ENCODE assay signal across 20 mouse cellular contexts in the genomic region with DNA sequence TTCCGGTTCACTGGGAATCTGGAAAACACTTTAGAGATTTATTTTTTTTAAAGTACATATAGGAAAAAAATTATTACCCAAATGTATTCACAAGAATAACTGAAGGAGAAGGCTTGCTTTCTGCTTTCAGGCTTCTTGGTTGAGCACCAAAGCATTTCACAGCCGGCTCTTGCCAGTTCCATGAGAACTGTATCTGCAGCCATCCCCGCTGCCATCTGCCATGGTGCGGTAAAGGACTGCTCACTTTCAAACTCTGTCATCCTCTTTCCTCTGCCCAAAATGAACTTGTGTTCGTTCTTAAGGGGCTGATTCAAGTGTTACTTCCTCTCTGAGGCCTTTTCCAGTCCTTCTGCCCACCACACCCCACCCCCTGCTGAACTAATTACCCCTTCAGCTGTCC. TPM values are rescaled to one million over a fixed set of nuclear protein-coding genes. Genes with fewer than 3 reads are reported as not detected.
DNase-seq lines count a peak whose midpoint lies in the region; ATAC-seq and TF ChIP-seq lines count a peak whose summit lies in the region.
"Had no signal": no experiment of that assay in that cellular context is flagged by ENCODE, and none has a peak within 500 bp of the region (broad histone marks: within the 10 kb centered on the region; RNA-seq: fewer than 3 reads in every experiment).

No protein-coding gene starts in this region.

- no peaks in the 10 kb centered on the region for H3K4me1 ChIP-seq in forebrain, embryonic 13.5 days
- H3K4me1 ChIP-seq in forebrain, embryonic 10.5 days: no peaks in the 10 kb centered on the region
- H3K4me1 ChIP-seq in hindbrain, embryonic 12.5 days: no peaks in the 10 kb centered on the region
- H3K4me1 ChIP-seq: embryonic facial prominence, embryonic 13.5 days; limb, embryonic 10.5 days; liver, embryonic 13.5 days; neural tube, embryonic 13.5 days had no signal

- no peak for DNase-seq in forebrain, embryonic 10.5 days (ENCODE audit: extremely low spot score, low spot score)
- peak; percentile 60 for DNase-seq in brain, adult 2 months (ENCODE audit: low read depth, low spot score)
- peak; percentile 61 to 62 for DNase-seq in layer of hippocampus, adult 2 months (ENCODE audit: low spot score in 2 of 2)
- DNase-seq in right cerebral cortex, postnatal 10 days (ENCODE audit: low spot score in 2 of 2): peak; percentile 54 to 58
- DNase-seq in lung, postnatal 14 days: no peak
- DNase-seq in heart, adult 9 months (ENCODE audit: low spot score in 2 of 2): no peak
- DNase-seq: cerebellum, adult 11 months; kidney, adult 11 months; kidney, postnatal 10 days; liver, embryonic 13.5 days; thymus, postnatal 25 days had no signal

- ATAC-seq in forebrain, embryonic 13.5 days: peak; percentile 70; the same call in 1 of the 2 replicates
- no peak for ATAC-seq in hindbrain, embryonic 12.5 days (ENCODE audit: low FRiP score)

- H3K36me3 ChIP-seq in forebrain, embryonic 13.5 days (ENCODE audit: poor library complexity, severe bottlenecking): no peaks in the 10 kb centered on the region
- no peaks in the 10 kb centered on the region for H3K36me3 ChIP-seq in forebrain, embryonic 10.5 days (replicated peaks)
- H3K36me3 ChIP-seq in hindbrain, embryonic 12.5 days: no peaks in the 10 kb centered on the region
- H3K36me3 ChIP-seq: embryonic facial prominence, embryonic 13.5 days; limb, embryonic 10.5 days; liver, embryonic 13.5 days; neural tube, embryonic 13.5 days had no signal

- no peak overlapping the region for H3K4me3 ChIP-seq in forebrain, embryonic 13.5 days
- H3K4me3 ChIP-seq in forebrain, embryonic 10.5 days: no peak overlapping the region
- no peak overlapping the region for H3K4me3 ChIP-seq in layer of hippocampus, adult 2 months
- no peak overlapping the region for H3K4me3 ChIP-seq in hindbrain, embryonic 12.5 days
- H3K4me3 ChIP-seq: embryonic facial prominence, embryonic 13.5 days; limb, embryonic 10.5 days; liver, embryonic 13.5 days; neural tube, embryonic 13.5 days had no signal

- H3K4me2 ChIP-seq in forebrain, embryonic 13.5 days: no peak overlapping the region
- H3K4me2 ChIP-seq in hindbrain, embryonic 12.5 days (replicated peaks): no peak overlapping the region
- H3K4me2 ChIP-seq: embryonic facial prominence, embryonic 13.5 days; hindbrain, embryonic 14.5 days; liver, embryonic 13.5 days; neural tube, embryonic 13.5 days had no signal

- H3K9ac ChIP-seq in forebrain, embryonic 13.5 days: no peak overlapping the region
- no peak overlapping the region for H3K9ac ChIP-seq in hindbrain, embryonic 12.5 days
- H3K9ac ChIP-seq: embryonic facial prominence, embryonic 13.5 days; hindbrain, embryonic 14.5 days; liver, embryonic 13.5 days; neural tube, embryonic 13.5 days had no signal

- H3K27ac ChIP-seq in forebrain, embryonic 13.5 days: no peak overlapping the region
- no peak overlapping the region for H3K27ac ChIP-seq in forebrain, embryonic 10.5 days
- H3K27ac ChIP-seq in layer of hippocampus, adult 2 months: no peak overlapping the region
- H3K27ac ChIP-seq in hindbrain, embryonic 12.5 days: no peak overlapping the region
- H3K27ac ChIP-seq: embryonic facial prominence, embryonic 13.5 days; hindbrain, embryonic 14.5 days; limb, embryonic 10.5 days; liver, embryonic 13.5 days; neural tube, embryonic 13.5 days had no signal

- 83% methylated on average over 5 of the region's 5 CpGs for WGBS in forebrain, embryonic 13.5 days
- 91% methylated on average over 5 of the region's 5 CpGs for WGBS in forebrain, embryonic 10.5 days
- WGBS in hindbrain, embryonic 12.5 days: 89% methylated on average over 5 of the region's 5 CpGs

- TF ChIP-seq CTCF in layer of hippocampus, adult 2 months (conservative IDR thresholded peaks at IDR 0.05): no peak

- no peaks in the 10 kb centered on the region for H3K9me3 ChIP-seq in forebrain, embryonic 13.5 days (replicated peaks)
- no peaks in the 10 kb centered on the region for H3K9me3 ChIP-seq in forebrain, embryonic 10.5 days
- H3K9me3 ChIP-seq in hindbrain, embryonic 12.5 days (replicated peaks): no peaks in the 10 kb centered on the region
- H3K9me3 ChIP-seq: embryonic facial prominence, embryonic 13.5 days; limb, embryonic 10.5 days; liver, embryonic 13.5 days; neural tube, embryonic 13.5 days had no signal

- no peaks in the 10 kb centered on the region for H3K27me3 ChIP-seq in forebrain, embryonic 13.5 days
- no peaks in the 10 kb centered on the region for H3K27me3 ChIP-seq in forebrain, embryonic 10.5 days (ENCODE audit: poor library complexity, severe bottlenecking)
- H3K27me3 ChIP-seq in hindbrain, embryonic 12.5 days: no peaks in the 10 kb centered on the region
- H3K27me3 ChIP-seq: embryonic facial prominence, embryonic 13.5 days; liver, embryonic 13.5 days; neural tube, embryonic 13.5 days had no signal

RNA-seq across cellular contexts. Expression of gene Abca12, which starts 3.8 kb away (rescaled TPM):
- polyA plus RNA-seq in forebrain, embryonic 13.5 days (2015; fragmentation: Nextera tagmentation; extraction: Ambion mirVana): not detected in 2 replicates
- not detected in 2 replicates for polyA plus RNA-seq in forebrain, embryonic 10.5 days (2016; fragmentation: Nextera tagmentation; extraction: Ambion mirVana)
- under 1 TPM; 0.10 TPM for total RNA-seq in layer of hippocampus, adult 2 months (2021)
- polyA plus RNA-seq in hindbrain, embryonic 12.5 days (2016; fragmentation: Nextera tagmentation; extraction: Ambion mirVana): 0.03 TPM in 1 of 2 replicates, not detected in the other
- total RNA-seq: megakaryocyte, adult 5-6 weeks had no signal
- polyA plus RNA-seq: liver, embryonic 13.5 days; lung, embryonic 16.5 days; spleen, adult 2 months had no signal

Comparison
In these comparisons a context has a peak if more than half of its experiments do, and no peak if none do; other contexts are left out.
1. DNase-seq: peak in brain, adult 2 months (single experiment), layer of hippocampus, adult 2 months (2 of 2) and right cerebral cortex, postnatal 10 days (2 of 2); none in forebrain, embryonic 10.5 days (single experiment), lung, postnatal 14 days (single experiment) and heart, adult 9 months (0 of 2).